Mouse (Mus musculus): ENCODE results near the gene Slc6a2.

Slc6a2 gene

GRCm38 (mm10) chr8:93030664-93031063, 70.8 kb downstream of the Slc6a2 start:
- no peak for DNase-seq (ENCODE audit: low spot score in 2 of 2)

GRCm38 (mm10) chr8:93038831-93039230, 79.0 kb downstream of the Slc6a2 start:
- no peak for DNase-seq (ENCODE audit: low spot score in 2 of 2)

DNA sequence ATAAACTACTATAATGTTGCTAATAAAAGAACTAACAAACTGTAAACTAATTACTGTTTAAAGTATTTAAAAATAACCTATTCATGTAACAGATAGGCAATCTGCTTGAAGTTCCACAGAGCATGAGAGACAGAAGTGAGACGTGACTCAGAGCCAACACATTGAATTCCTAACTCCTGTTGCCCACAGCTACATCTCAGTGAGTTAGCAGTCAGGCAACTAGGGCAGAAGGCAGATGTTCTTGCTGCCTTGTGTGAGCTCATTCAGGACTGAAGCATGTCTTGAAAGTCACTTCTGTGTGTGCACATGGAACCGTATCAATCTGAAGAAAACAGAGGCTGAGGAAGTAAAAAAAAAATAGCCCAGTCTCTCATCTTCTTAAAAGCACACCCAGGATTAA, 80.4 kb downstream of the Slc6a2 start:
- DNase-seq (ENCODE audit: low spot score in 2 of 2) = no peak

DNA sequence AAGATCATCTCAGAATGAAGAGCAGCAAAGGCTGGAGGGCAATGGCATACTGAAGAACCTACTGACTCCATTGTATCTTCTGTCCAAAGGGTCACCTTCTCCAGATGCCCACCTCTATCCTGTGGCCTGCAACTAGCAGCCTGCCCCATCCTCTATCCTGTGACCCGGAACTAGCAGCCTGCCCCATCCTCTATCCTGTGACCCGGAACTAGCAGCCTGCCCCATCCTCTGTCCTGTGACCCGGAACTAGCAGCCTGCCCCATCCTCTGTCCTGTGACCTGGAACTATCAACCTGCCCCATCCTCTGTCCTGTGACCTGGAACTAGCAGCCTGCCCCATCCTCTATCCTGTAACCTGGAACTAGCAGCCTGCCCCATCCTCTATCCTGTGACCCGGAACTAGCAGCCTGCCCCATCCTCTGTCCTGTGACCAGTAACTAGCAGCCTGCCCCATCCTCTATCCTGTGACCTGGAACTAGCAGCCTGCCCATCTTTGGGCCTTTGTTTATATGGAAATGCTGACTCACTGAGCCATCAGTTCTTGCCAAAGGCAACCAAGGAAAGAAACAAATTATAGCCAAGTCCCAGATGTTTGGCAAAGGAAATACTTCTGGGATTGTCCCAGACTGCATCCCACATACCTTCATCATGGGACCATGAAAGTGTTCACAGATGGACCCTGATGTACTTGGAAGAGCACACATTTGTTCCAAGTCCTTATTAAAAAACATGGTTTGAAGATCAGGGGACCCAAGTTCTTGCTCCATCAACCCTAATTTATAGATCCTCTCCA, 81.1 kb downstream of the Slc6a2 start:
- no peak for DNase-seq (ENCODE audit: low spot score in 2 of 2)

- DNase-seq (ENCODE audit: low spot score in 2 of 2) = no peak
These were observed 83.2 kb downstream of the Slc6a2 start for GRCm38 (mm10) chr8:93043083-93043482.

DNA sequence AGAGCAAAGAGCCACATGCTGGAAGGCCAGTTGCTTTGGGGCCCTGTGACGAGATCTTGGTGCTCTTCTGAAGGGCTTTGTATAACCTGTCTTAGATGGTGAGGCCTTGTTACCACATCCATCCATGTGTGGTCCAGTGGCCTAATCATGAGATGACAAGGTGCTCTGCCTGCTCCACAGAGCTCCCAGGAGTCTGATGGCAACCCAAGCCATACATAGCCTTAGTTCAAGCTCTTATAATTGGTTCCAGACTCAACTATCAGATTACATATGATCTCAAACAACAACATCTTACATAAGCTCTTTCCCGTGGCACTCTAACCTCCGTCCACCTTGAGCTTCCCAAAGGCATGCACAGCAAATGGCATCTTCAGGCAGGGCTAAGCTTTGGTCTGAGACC, 88.2 kb downstream of the Slc6a2 start, which contains the start of gene Ces1a:
Ces1a (minus strand) TSS at position 101 of the 400 bp plus-strand sequence.
- DNase-seq (ENCODE audit: low spot score in 2 of 2) = no peak

DNA sequence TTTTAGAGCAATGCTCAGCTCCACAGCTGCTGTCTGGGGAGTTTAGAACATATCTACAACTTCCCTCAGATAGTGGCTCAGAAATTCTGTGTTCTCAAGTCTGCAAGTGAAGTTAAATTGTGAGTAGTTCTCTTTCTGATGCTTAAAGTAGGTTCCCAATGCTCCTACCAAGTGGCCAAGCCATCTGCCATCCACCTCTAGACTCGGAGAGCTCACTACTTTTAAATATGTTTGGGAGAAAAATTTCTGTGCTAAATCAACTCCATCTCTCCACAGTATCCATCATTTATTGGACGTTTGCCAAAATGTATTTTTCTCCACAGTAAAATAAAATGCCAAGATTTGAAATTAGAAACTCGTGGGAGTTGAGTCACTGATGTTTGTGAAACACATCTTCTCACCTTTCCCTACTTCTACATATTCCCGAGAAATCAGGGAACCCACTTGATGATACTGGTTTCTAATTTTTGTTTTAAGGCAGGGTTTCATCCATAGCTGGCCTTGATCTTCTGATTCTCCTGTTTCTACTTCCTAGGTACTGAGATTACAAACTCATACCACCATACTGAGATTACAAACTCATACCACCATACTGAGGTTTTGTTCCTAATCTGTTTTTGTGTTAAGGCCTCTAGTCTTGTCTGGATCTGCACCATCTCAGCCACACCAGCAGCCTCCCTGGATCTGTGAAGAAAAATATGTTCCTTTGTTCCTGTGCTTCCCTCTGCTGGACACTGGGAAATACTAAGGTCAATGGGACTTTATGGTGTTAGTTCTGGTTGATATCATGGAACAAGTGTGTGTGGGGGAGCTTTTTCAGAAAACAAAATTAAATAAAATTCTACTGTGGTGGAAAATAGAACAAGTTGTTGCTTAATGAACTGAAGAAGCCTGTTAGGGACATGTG, 88.9 kb downstream of the Slc6a2 start:
- DNase-seq (ENCODE audit: low spot score in 2 of 2) = no peak
